Mouse (Mus musculus): ENCODE results near the gene Kbtbd4.
"Not testable (repeated sequence)": the region's sequence is repeated elsewhere in the genome, so short reads cannot be mapped to it uniquely, and the experiment has no call there.

Gene Kbtbd4

GRCm38 (mm10) chr2:90904076-90904855 is at the start of gene Kbtbd4, which contains the start of gene Ndufs3:
TSS of gene Kbtbd4 (plus strand) at chr2:90904740.
TSS of gene Ndufs3 (minus strand) at chr2:90904827.
- in situ Hi-C loops (cut with MboI, MseI), result no loop called here

GRCm38 (mm10) chr2:90861486-90861885 is 43.1 kb upstream of the Kbtbd4 start:
- in situ Hi-C loops (cut with MboI, MseI), result no loop called here

GRCm38 (mm10) chr2:90864184-90864583 is 40.4 kb upstream of the Kbtbd4 start:
- in situ Hi-C loops (cut with MboI, MseI), result no loop called here

GRCm38 (mm10) chr2:90866524-90866923 is 38.0 kb upstream of the Kbtbd4 start:
- in situ Hi-C loops (cut with MboI, MseI), result no loop called here

GRCm38 (mm10) chr2:90870136-90870601 is 34.4 kb upstream of the Kbtbd4 start:
- in situ Hi-C loops (cut with MboI, MseI), result no loop called here

- in situ Hi-C loops (cut with MboI, MseI), result no loop called here
Measured at GRCm38 (mm10) chr2:90871180-90871961, 33.2 kb upstream of the Kbtbd4 start.

- in situ Hi-C loops (cut with MboI, MseI), result no loop called here
Measured at GRCm38 (mm10) chr2:90874025-90874424, 30.5 kb upstream of the Kbtbd4 start.

- in situ Hi-C loops (cut with MboI, MseI), result no loop called here
Measured at GRCm38 (mm10) chr2:90875239-90875638, 29.3 kb upstream of the Kbtbd4 start.

GRCm38 (mm10) chr2:90877584-90878259 is 26.8 kb upstream of the Kbtbd4 start:
- in situ Hi-C loops (cut with MboI, MseI), result no loop called here

GRCm38 (mm10) chr2:90879419-90879818 is 25.1 kb upstream of the Kbtbd4 start:
- in situ Hi-C loops (cut with MboI, MseI), result no loop called here

- in situ Hi-C loops (cut with MboI, MseI), result no loop called here
Measured at GRCm38 (mm10) chr2:90880144-90880785, 24.3 kb upstream of the Kbtbd4 start.

- in situ Hi-C loops (cut with MboI, MseI), result no loop called here
Measured at GRCm38 (mm10) chr2:90881824-90882223, 22.7 kb upstream of the Kbtbd4 start.

GRCm38 (mm10) chr2:90885218-90886041 is 19.1 kb upstream of the Kbtbd4 start, which contains the start of gene C1qtnf4:
TSS of gene C1qtnf4 (plus strand) at chr2:90885860.
- in situ Hi-C loops (cut with MboI, MseI), result no loop called here

- in situ Hi-C loops (cut with MboI, MseI), result no loop called here
Measured at GRCm38 (mm10) chr2:90886436-90886835, 18.1 kb upstream of the Kbtbd4 start.

- in situ Hi-C loops (cut with MboI, MseI), result no loop called here
Measured at GRCm38 (mm10) chr2:90887627-90888026, 16.9 kb upstream of the Kbtbd4 start.

GRCm38 (mm10) chr2:90889550-90890548 is 14.7 kb upstream of the Kbtbd4 start:
- in situ Hi-C loops (cut with MboI, MseI), result no loop called here

- in situ Hi-C loops (cut with MboI, MseI), result no loop called here
Measured at GRCm38 (mm10) chr2:90893673-90894298, 10.8 kb upstream of the Kbtbd4 start.

GRCm38 (mm10) chr2:90894299-90894677 is 10.3 kb upstream of the Kbtbd4 start:
- in situ Hi-C loops (cut with MboI, MseI), result not testable (repeated sequence)

GRCm38 (mm10) chr2:90903398-90903797 is 1.1 kb upstream of the Kbtbd4 start:
- in situ Hi-C loops (cut with MboI, MseI), result no loop called here
